Mouse (Mus musculus) embryo, embryonic 11 days (tissue): ENCODE data around the gene Mtmr14.

ENCODE experiments used
- DNase-seq: peaks from one replicate; pipeline ENCODE4 v3.0.0-alpha.2; 2015

Mtmr14 gene

GRCm38 (mm10) chr6:113237542-113238270 is at the start of gene Mtmr14:
Gene Mtmr14, plus strand, starts transcription at chr6:113237843.
- DNase-seq, result peak; percentile 99

GRCm38 (mm10) chr6:113193765-113194460 is 43.7 kb upstream of the Mtmr14 start:
- DNase-seq, result peak; percentile 76

GRCm38 (mm10) chr6:113194517-113194840 is 43.2 kb upstream of the Mtmr14 start:
- no peak for DNase-seq

GRCm38 (mm10) chr6:113194841-113195595 is 42.6 kb upstream of the Mtmr14 start, which contains the start of gene Lhfpl4:
Gene Lhfpl4, minus strand, starts transcription at chr6:113195384.
- peak; percentile 70 for DNase-seq

- peak; percentile 17 for DNase-seq
Observed at GRCm38 (mm10) chr6:113195596-113195992, 42.0 kb upstream of the Mtmr14 start.

GRCm38 (mm10) chr6:113216280-113216679 is 21.4 kb upstream of the Mtmr14 start:
- no peak for DNase-seq

GRCm38 (mm10) chr6:113225798-113226197 is 11.8 kb upstream of the Mtmr14 start:
- DNase-seq, result no peak

GRCm38 (mm10) chr6:113226705-113227104 is 10.9 kb upstream of the Mtmr14 start:
- no peak for DNase-seq

- no peak for DNase-seq
Observed at GRCm38 (mm10) chr6:113235141-113235540, 2.5 kb upstream of the Mtmr14 start.

GRCm38 (mm10) chr6:113238442-113238841 is 799 bp downstream of the Mtmr14 start:
- DNase-seq, result no peak

GRCm38 (mm10) chr6:113242753-113243152 is 5.1 kb downstream of the Mtmr14 start:
- no peak for DNase-seq

- no peak for DNase-seq
Observed at GRCm38 (mm10) chr6:113245585-113245984, 7.9 kb downstream of the Mtmr14 start.

GRCm38 (mm10) chr6:113250786-113251185 is 13.1 kb downstream of the Mtmr14 start:
- no peak for DNase-seq

GRCm38 (mm10) chr6:113251921-113252320 is 14.3 kb downstream of the Mtmr14 start:
- no peak for DNase-seq

- no peak for DNase-seq
Observed at GRCm38 (mm10) chr6:113254899-113255298, 17.3 kb downstream of the Mtmr14 start.

- DNase-seq, result no peak
Observed at GRCm38 (mm10) chr6:113261174-113261858, 23.7 kb downstream of the Mtmr14 start.

GRCm38 (mm10) chr6:113263531-113263930 is 25.9 kb downstream of the Mtmr14 start:
- DNase-seq, result no peak

- DNase-seq, result no peak
Observed at GRCm38 (mm10) chr6:113264429-113264828, 26.8 kb downstream of the Mtmr14 start.

- DNase-seq, result no peak
Observed at GRCm38 (mm10) chr6:113266996-113267655, 29.5 kb downstream of the Mtmr14 start.

- no peak for DNase-seq
Observed at GRCm38 (mm10) chr6:113267988-113268387, 30.3 kb downstream of the Mtmr14 start.

GRCm38 (mm10) chr6:113272365-113272764 is 34.7 kb downstream of the Mtmr14 start:
- DNase-seq, result no peak

- no peak for DNase-seq
Observed at GRCm38 (mm10) chr6:113276846-113277245, 39.2 kb downstream of the Mtmr14 start.
